Mouse (Mus musculus): ENCODE data around the gene Cacna1c.
"Not testable (repeated sequence)": the region's sequence is repeated elsewhere in the genome, so short reads cannot be mapped to it uniquely, and the experiment has no call there.

The Cacna1c gene

GRCm38 (mm10) chr6:118632491-118632890 lies 563.7 kb downstream of the Cacna1c start:
- no peak for DNase-seq (ENCODE audit: extremely low spot score, low read depth, low spot score)

- no peak for DNase-seq (ENCODE audit: extremely low spot score, low read depth, low spot score)
Observed at GRCm38 (mm10) chr6:118630006-118630405, 566.2 kb downstream of the Cacna1c start.

- DNase-seq (ENCODE audit: extremely low spot score, low read depth, low spot score): peak; percentile 3
Observed at GRCm38 (mm10) chr6:118626246-118626645, 570.0 kb downstream of the Cacna1c start.

DNA sequence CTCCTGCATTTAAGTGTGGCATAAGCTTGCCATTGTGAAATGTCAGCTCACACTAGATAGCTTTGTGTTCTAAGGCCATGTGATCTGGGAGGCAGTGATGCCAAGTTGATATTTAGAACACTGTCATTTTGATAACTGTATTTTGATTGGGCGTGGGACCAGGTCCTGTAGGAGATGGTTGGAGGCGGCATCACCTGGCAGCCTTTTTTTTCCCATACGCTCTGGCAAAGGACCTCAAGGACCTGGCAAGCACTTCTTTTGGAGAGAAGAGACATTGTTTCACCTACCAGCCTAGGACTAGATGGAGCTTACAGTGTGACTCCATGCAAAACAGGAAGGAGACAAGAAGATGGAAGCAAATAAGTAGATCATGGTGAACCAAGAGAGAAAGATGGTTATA lies 572.6 kb downstream of the Cacna1c start:
- DNase-seq (ENCODE audit: extremely low spot score, low read depth, low spot score): no peak

DNA sequence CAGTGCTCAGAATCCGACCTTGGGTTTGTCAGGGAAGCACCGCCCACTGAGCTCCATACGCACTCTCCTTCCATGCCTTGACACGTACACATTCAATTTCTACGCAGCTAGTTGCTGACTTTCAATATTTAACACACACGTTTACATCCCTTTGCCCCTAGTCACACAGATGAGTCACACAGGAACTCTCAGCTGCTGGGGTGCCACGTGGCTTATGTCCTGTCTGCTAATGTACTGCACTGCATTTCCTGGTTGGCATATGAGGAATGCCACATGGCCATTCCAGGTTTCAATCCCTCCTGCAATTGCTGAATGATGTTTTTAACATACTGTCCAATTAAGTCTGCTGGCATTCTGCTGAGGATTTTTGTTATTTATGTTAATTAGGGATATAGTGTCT lies 574.4 kb downstream of the Cacna1c start:
- DNase-seq (ENCODE audit: extremely low spot score, low read depth, low spot score): no peak

DNA sequence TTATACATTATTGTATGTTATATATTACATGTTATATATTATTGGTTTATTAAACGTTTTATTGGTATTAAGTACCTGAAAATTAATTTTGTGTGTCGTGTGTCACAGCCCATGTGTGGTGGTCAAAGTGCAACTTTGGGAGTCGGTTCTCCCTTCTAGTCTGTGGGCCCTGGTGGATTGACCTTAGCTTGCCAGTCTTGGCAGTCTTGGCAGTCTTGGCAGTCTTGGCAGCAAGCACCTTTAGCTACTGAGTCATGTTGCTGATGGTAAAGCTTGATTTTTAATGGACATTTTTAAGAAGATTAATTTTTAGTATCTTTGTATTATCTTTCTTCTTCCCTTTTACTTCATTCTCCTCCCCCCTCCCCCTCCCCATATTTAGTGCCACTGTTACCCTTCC lies 574.8 kb downstream of the Cacna1c start:
- DNase-seq (ENCODE audit: extremely low spot score, low read depth, low spot score): no peak

DNA sequence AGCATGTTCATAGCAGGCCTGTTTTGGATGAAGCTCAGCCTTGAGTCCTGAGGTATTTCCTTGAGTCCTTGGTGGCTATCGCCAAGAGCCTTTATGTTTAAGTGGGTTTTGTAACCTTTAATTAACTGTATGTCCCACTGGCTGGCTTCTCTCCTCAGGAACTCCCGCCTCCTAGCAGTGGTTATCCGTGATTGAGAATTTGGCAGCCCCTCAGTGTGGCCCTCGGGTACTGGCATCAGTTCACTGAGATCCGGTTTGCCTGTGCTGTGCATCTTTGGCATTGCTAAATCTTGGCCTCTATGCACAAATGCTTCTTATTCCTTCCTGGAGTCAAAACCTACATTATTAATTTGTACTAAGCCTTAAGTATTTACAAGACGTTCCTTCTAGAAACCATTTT lies 587.3 kb downstream of the Cacna1c start:
- no peak for DNase-seq (ENCODE audit: extremely low spot score, low read depth, low spot score)

DNA sequence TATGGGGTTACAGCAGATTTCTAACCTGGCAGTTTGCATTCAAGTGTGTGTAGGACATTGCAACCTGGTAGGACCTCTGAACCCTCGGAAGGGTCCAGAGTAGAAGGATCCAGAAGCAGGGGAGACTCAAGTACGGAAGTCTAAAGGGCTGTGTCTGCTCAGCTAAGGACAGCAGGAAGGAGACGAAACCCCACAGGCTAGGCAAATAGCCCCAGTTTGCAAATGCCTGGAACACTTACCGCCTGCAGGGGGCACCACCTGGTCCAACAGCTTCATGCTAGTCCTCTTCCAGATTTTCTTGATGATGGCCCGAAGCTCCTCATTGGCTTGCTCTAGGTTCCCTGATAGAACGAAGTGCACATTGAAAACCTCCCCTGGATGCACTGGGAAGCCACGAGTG lies 590.2 kb downstream of the Cacna1c start:
- DNase-seq (ENCODE audit: extremely low spot score, low read depth, low spot score): no peak

DNA sequence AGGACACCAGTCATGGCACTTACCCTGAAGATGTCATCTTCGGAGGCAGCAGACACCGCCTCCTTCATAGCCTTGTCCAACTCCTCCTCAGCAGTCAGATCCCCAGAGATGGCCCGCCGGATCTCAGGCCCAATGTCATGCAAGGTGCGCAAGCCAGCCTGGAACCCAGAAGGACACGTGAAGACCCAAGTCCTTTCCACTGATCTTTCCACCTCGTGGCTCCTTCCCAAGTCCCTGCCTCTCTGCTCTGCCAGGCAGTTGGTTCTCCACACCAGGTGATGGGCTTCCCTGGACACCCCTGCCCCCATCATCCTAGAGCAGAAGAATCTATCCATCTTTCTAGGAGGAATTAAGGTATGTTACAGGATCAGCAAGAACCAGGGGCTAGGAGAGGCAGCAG lies 592.4 kb downstream of the Cacna1c start:
- DNase-seq (ENCODE audit: extremely low spot score, low read depth, low spot score): no peak

GRCm38 (mm10) chr6:118595681-118596055 lies 600.5 kb downstream of the Cacna1c start:
- DNase-seq (ENCODE audit: extremely low spot score, low read depth, low spot score): no peak

DNA sequence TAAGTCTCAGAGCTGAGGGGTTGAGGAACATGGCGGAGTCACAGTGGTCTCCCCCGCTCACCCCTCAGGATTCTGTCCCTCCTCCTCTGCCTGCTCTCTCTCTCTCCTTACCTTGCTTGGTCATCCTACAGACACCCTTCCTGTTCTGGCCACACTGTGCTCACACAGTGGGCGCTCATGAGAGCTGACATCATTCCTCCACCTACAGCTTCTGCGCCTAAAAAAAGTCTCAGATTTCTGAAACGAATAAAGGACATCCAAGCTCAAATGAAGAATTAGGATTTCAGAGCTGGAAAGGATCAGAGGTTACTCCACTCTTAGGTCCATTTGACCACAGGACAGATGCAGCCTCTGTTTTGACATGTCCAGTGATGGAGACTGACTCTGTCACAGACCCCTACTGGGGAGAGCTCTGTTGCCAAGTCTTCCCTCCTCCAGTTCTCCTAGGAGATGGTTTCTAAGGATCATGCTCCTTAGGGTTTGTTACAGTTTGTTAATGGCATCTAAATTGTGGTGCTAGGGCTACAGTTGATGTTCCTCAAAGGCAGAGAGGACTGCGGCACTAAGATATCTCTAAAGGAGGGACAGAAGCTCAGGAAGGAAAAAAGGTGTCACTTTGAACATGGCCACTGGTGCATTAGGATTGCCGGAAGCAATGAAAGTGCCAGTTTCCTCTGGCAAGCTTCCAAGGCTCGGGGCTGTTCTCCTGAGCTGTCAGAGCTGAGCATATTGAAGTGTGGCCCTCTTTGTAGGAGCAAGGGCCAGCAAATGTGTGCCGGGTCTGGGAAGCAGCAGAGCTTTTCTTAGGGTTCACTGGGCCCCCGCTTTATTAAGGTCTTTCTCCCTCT lies 601.2 kb downstream of the Cacna1c start:
- no peak for DNase-seq (ENCODE audit: extremely low spot score, low read depth, low spot score)

- DNase-seq (ENCODE audit: extremely low spot score, low read depth, low spot score): no peak
Observed at GRCm38 (mm10) chr6:118594070-118594469, 602.1 kb downstream of the Cacna1c start.

- DNase-seq (ENCODE audit: extremely low spot score, low read depth, low spot score): no peak
Observed at GRCm38 (mm10) chr6:118593377-118594061, 602.7 kb downstream of the Cacna1c start.

GRCm38 (mm10) chr6:118592662-118593376 lies 603.4 kb downstream of the Cacna1c start:
- DNase-seq (ENCODE audit: extremely low spot score, low read depth, low spot score): no peak

DNA sequence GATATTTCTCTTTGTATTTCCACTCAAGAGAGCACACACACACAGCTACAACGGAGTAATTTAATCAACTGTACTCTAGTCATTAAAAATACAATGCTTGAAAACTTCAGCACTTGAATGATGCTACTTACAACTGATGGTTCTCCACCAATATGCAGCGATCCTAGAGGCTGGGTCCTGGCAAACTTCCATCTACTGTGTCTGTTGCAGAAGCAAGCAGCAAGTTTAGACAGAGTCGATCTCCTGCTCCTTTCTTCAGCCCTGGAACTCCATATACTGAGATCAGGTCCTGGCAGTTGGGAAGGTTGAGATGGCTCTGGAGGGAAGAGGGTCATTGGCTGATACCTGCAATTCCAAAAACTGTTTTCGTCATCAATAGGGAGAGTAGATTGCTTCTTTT lies 617.5 kb downstream of the Cacna1c start:
- not testable (repeated sequence) for DNase-seq (ENCODE audit: extremely low spot score, low read depth, low spot score)

DNA sequence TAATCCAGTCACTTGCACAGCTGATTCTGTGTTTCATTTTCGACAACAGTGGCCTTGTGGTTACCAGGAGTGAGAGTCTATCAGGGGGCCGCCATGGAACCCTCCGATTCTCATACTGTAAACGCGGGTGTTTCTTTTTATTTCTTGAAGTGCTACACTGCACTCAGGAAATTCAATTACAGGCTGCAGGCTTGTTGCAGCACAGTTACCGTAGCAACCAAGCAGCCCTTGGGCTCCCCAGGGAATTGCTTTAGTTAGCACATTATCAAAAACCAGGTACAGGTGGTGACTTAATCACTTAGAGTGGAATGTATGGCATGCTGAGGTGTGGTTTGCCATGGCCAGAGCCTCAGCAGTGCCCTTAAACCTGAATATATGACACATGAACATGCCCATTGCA lies 621.9 kb downstream of the Cacna1c start:
- DNase-seq (ENCODE audit: extremely low spot score, low read depth, low spot score): no peak

- DNase-seq (ENCODE audit: extremely low spot score, low read depth, low spot score): no peak
Observed at GRCm38 (mm10) chr6:118567816-118568215, 628.4 kb downstream of the Cacna1c start.

GRCm38 (mm10) chr6:118561745-118562609 lies 634.2 kb downstream of the Cacna1c start, which contains the start of gene Ankrd26:
TSS of gene Ankrd26 (minus strand) at chr6:118562226.
- peak; percentile 72 for DNase-seq (ENCODE audit: extremely low spot score, low read depth, low spot score)

DNA sequence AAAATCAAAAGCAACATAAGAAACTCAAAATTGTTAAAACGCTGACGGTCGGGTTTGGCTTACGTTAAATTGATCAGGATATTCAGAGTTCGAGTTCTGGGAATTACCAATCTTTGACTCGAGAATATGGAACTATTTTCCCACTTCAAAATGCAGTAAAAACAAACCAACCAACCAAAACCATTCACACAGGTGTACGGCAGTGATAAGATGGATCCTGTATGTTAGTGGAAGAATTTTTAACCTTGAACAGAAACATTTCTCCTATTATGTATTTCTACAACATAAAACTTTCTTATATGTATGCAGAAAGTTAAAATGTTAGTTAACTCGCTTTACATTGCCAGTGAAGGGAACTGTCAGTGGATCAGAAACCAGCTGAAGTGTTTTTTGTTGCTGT lies 635.0 kb downstream of the Cacna1c start:
- DNase-seq (ENCODE audit: extremely low spot score, low read depth, low spot score): no peak

DNA sequence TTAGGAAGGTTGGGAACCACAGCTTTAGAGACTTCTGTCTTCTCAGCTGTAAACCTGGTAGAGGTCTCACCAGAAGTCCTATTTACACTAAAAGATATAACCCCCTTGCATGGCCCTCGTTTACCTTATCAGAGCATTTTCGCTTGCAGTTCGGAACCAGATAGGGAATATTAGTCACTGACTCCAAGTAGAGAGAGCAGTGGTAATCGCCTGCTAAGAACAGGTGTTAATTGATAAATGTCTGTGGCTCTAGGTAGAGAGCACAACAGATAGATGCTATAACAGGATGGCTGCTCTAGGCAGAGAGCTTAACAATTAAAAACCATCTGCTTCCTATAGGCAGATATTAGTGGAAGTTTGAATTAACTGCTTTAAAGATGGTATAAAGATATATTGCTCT lies 657.6 kb downstream of the Cacna1c start:
- no peak for DNase-seq (ENCODE audit: extremely low spot score, low read depth, low spot score)
